Mouse (Mus musculus): ENCODE measurements at regions not wholly inside any gene's neighbourhood (a gene's known extent, or its start where the extent isn't known, plus 50 kb on each side); places are given as distances from the start of the nearest gene placed in this dataset.
A peak's percentile ranks its signal among the peaks of the same experiment; 100 is the strongest.

GRCm38 (mm10) chr13:60522719-60523450 is 78.9 kb upstream of the Dapk1 start:
- Histone ChIP-seq H3K36me3 (ENCODE audit: control insufficient read depth, insufficient read depth, low read length) (no peaks in the 10 kb centered on the region), H3K9ac (ENCODE audit: low read depth, low read length) (no peak overlapping the region), H3K27me3 (replicated peaks; ENCODE audit: control insufficient read depth, insufficient read depth, low read length) (no peaks in the 10 kb centered on the region), H3K4me2 (ENCODE audit: low read length) (no peak overlapping the region), H3K4me3 (ENCODE audit: low read length) (no peak overlapping the region), H3K27ac (ENCODE audit: low read depth, low read length) (no peak overlapping the region), H3K9me3 (ENCODE audit: control insufficient read depth, low read length) (no peaks in the 10 kb centered on the region), H3K4me1 (ENCODE audit: control insufficient read depth, insufficient read depth, low read depth, low read length) (no peaks in the 10 kb centered on the region)
- no peak for ATAC-seq
- 58% methylated on average over 8 of the region's 8 CpGs for WGBS

GRCm38 (mm10) chr13:60527806-60528205 is 73.9 kb upstream of the Dapk1 start:
- Histone ChIP-seq H3K4me2 (ENCODE audit: low read length) (no peak overlapping the region), H3K4me3 (ENCODE audit: low read length) (no peak overlapping the region), H3K27ac (ENCODE audit: low read depth, low read length) (no peak overlapping the region), H3K27me3 (replicated peaks; ENCODE audit: control insufficient read depth, insufficient read depth, low read length) (no peaks in the 10 kb centered on the region), H3K9ac (ENCODE audit: low read depth, low read length) (no peak overlapping the region), H3K4me1 (ENCODE audit: control insufficient read depth, insufficient read depth, low read depth, low read length) (peaks cover 6% of the 10 kb centered on the region; the same call in 1 of the 2 replicates), H3K9me3 (ENCODE audit: control insufficient read depth, low read length) (no peaks in the 10 kb centered on the region), H3K36me3 (ENCODE audit: control insufficient read depth, insufficient read depth, low read length) (no peaks in the 10 kb centered on the region)
- 88% methylated on average over 2 of the region's 2 CpGs for WGBS
- ATAC-seq: no peak

- H3K36me3 ChIP-seq (ENCODE audit: control insufficient read depth, insufficient read depth, low read length): no peaks in the 10 kb centered on the region
- H3K27me3 ChIP-seq (replicated peaks; ENCODE audit: control insufficient read depth, insufficient read depth, low read length): no peaks in the 10 kb centered on the region
- no peak overlapping the region for H3K4me2 ChIP-seq (ENCODE audit: low read length)
Measured at GRCm38 (mm10) chr13:60528819-60529218, 72.9 kb upstream of the Dapk1 start.

GRCm38 (mm10) chr13:60529381-60530069 is 72.2 kb upstream of the Dapk1 start:
- WGBS: 6% methylated on average over 6 of the region's 6 CpGs
- no peak overlapping the region for H3K4me3 ChIP-seq (ENCODE audit: low read length)
- H3K36me3 ChIP-seq (ENCODE audit: control insufficient read depth, insufficient read depth, low read length): no peaks in the 10 kb centered on the region
- ATAC-seq: peak; percentile 79
- H3K9me3 ChIP-seq (ENCODE audit: control insufficient read depth, low read length): no peaks in the 10 kb centered on the region
- H3K4me2 ChIP-seq (ENCODE audit: low read length): no peak overlapping the region
- H3K27me3 ChIP-seq (replicated peaks; ENCODE audit: control insufficient read depth, insufficient read depth, low read length): no peaks in the 10 kb centered on the region
- H3K9ac ChIP-seq (ENCODE audit: low read depth, low read length): no peak overlapping the region
- peaks cover 6% of the 10 kb centered on the region; the same call in 1 of the 2 replicates for H3K4me1 ChIP-seq (ENCODE audit: control insufficient read depth, insufficient read depth, low read depth, low read length)
- no peak overlapping the region; the same call in 1 of the 2 replicates for H3K27ac ChIP-seq (ENCODE audit: low read depth, low read length)

More at GRCm38 (mm10) chr13:60528819-60529218, 72.9 kb upstream of the Dapk1 start:
- Histone ChIP-seq H3K27ac (ENCODE audit: low read depth, low read length) (peak overlapping the region; percentile 36; the same call in 1 of the 2 replicates), H3K9ac (ENCODE audit: low read depth, low read length) (no peak overlapping the region), H3K9me3 (ENCODE audit: control insufficient read depth, low read length) (no peaks in the 10 kb centered on the region), H3K4me1 (ENCODE audit: control insufficient read depth, insufficient read depth, low read depth, low read length) (peaks cover 6% of the 10 kb centered on the region; the same call in 1 of the 2 replicates), H3K4me3 (ENCODE audit: low read length) (no peak overlapping the region)
- ATAC-seq: 0 out of 2 replicates have a peak, but pooled peaks have one; percentile 37
- 71% methylated on average over 1 of the region's 1 CpGs for WGBS

GRCm38 (mm10) chr13:60533871-60534427 is 67.8 kb upstream of the Dapk1 start:
- Histone ChIP-seq H3K4me1 (ENCODE audit: control insufficient read depth, insufficient read depth, low read depth, low read length) (peaks cover 2% of the 10 kb centered on the region; the same call in 1 of the 2 replicates), H3K4me2 (ENCODE audit: low read length) (no peak overlapping the region), H3K9me3 (ENCODE audit: control insufficient read depth, low read length) (no peaks in the 10 kb centered on the region), H3K4me3 (ENCODE audit: low read length) (no peak overlapping the region), H3K36me3 (ENCODE audit: control insufficient read depth, insufficient read depth, low read length) (no peaks in the 10 kb centered on the region), H3K27me3 (replicated peaks; ENCODE audit: control insufficient read depth, insufficient read depth, low read length) (no peaks in the 10 kb centered on the region), H3K9ac (ENCODE audit: low read depth, low read length) (no peak overlapping the region), H3K27ac (ENCODE audit: low read depth, low read length) (no peak overlapping the region)
- ATAC-seq: no peak
- 79% methylated on average over 8 of the region's 8 CpGs for WGBS

GRCm38 (mm10) chr13:60534501-60534900 is 67.2 kb upstream of the Dapk1 start:
- no peaks in the 10 kb centered on the region for H3K36me3 ChIP-seq (ENCODE audit: control insufficient read depth, insufficient read depth, low read length)
- H3K9me3 ChIP-seq (ENCODE audit: control insufficient read depth, low read length): no peaks in the 10 kb centered on the region
- no peak overlapping the region for H3K9ac ChIP-seq (ENCODE audit: low read depth, low read length)
- no peak overlapping the region for H3K27ac ChIP-seq (ENCODE audit: low read depth, low read length)
- H3K4me1 ChIP-seq (ENCODE audit: control insufficient read depth, insufficient read depth, low read depth, low read length): no peaks in the 10 kb centered on the region
- H3K27me3 ChIP-seq (replicated peaks; ENCODE audit: control insufficient read depth, insufficient read depth, low read length): no peaks in the 10 kb centered on the region
- WGBS: 55% methylated on average over 3 of the region's 3 CpGs
- H3K4me2 ChIP-seq (ENCODE audit: low read length): no peak overlapping the region
- H3K4me3 ChIP-seq (ENCODE audit: low read length): no peak overlapping the region
- no peak for ATAC-seq

GRCm38 (mm10) chr13:60535045-60535444 is 66.7 kb upstream of the Dapk1 start:
- no peaks in the 10 kb centered on the region for H3K27me3 ChIP-seq (replicated peaks; ENCODE audit: control insufficient read depth, insufficient read depth, low read length)
- no peak for ATAC-seq
- no peaks in the 10 kb centered on the region for H3K9me3 ChIP-seq (ENCODE audit: control insufficient read depth, low read length)
- H3K9ac ChIP-seq (ENCODE audit: low read depth, low read length): no peak overlapping the region
- no peaks in the 10 kb centered on the region for H3K36me3 ChIP-seq (ENCODE audit: control insufficient read depth, insufficient read depth, low read length)
- H3K4me3 ChIP-seq (ENCODE audit: low read length): no peak overlapping the region
- H3K27ac ChIP-seq (ENCODE audit: low read depth, low read length): no peak overlapping the region
- H3K4me1 ChIP-seq (ENCODE audit: control insufficient read depth, insufficient read depth, low read depth, low read length): no peaks in the 10 kb centered on the region
- WGBS: 66% methylated on average over 7 of the region's 7 CpGs
- H3K4me2 ChIP-seq (ENCODE audit: low read length): no peak overlapping the region

- WGBS: 85% methylated on average over 5 of the region's 5 CpGs
- no peaks in the 10 kb centered on the region for H3K9me3 ChIP-seq (ENCODE audit: control insufficient read depth, low read length)
- no peak overlapping the region for H3K4me2 ChIP-seq (ENCODE audit: low read length)
- no peaks in the 10 kb centered on the region for H3K27me3 ChIP-seq (replicated peaks; ENCODE audit: control insufficient read depth, insufficient read depth, low read length)
- no peaks in the 10 kb centered on the region for H3K36me3 ChIP-seq (ENCODE audit: control insufficient read depth, insufficient read depth, low read length)
- ATAC-seq: no peak; the same call in 1 of the 2 replicates
- no peaks in the 10 kb centered on the region for H3K4me1 ChIP-seq (ENCODE audit: control insufficient read depth, insufficient read depth, low read depth, low read length)
- no peak overlapping the region for H3K9ac ChIP-seq (ENCODE audit: low read depth, low read length)
- no peak overlapping the region for H3K27ac ChIP-seq (ENCODE audit: low read depth, low read length)
- H3K4me3 ChIP-seq (ENCODE audit: low read length): no peak overlapping the region
Measured at GRCm38 (mm10) chr13:60536725-60537124, 65.0 kb upstream of the Dapk1 start.

GRCm38 (mm10) chr13:60538110-60538509 is 63.6 kb upstream of the Dapk1 start:
- no peaks in the 10 kb centered on the region for H3K9me3 ChIP-seq (ENCODE audit: control insufficient read depth, low read length)
- H3K4me1 ChIP-seq (ENCODE audit: control insufficient read depth, insufficient read depth, low read depth, low read length): no peaks in the 10 kb centered on the region
- WGBS: 36% methylated on average over 8 of the region's 8 CpGs
- no peak overlapping the region for H3K27ac ChIP-seq (ENCODE audit: low read depth, low read length)
- H3K9ac ChIP-seq (ENCODE audit: low read depth, low read length): no peak overlapping the region
- no peaks in the 10 kb centered on the region for H3K27me3 ChIP-seq (replicated peaks; ENCODE audit: control insufficient read depth, insufficient read depth, low read length)
- no peaks in the 10 kb centered on the region for H3K36me3 ChIP-seq (ENCODE audit: control insufficient read depth, insufficient read depth, low read length)
- no peak for ATAC-seq
- H3K4me2 ChIP-seq (ENCODE audit: low read length): no peak overlapping the region
- H3K4me3 ChIP-seq (ENCODE audit: low read length): no peak overlapping the region
